Mouse (Mus musculus) stomach, embryonic 14.5 days (tissue): ENCODE results near the gene Dazap1. TPM values are rescaled to one million over a fixed set of nuclear protein-coding genes. Genes with fewer than 3 reads are reported as not detected.

Experiments
- ATAC-seq: fragments of 200-750 bp; cut with Nextera tagmentation; 2 replicates; pipeline ENCODE4 v1.8.0; 2017; ENCODE audit warnings: low read depth, moderate TSS enrichment; ENCODE audit not compliant: insufficient number of reproducible peaks, insufficient read depth, low FRiP score
- H3K27ac ChIP-seq: fragments of 300-500 bp; sonication (generic); 2 replicates; pipeline ENCODE4 v1.5.1; 2014; ENCODE audit warnings: mild to moderate bottlenecking, low read length, moderate library complexity, mixed read lengths
- H3K27me3 ChIP-seq: fragments of 300-500 bp; sonication (generic); 2 replicates; pipeline ENCODE4 v1.6.1; 2014; ENCODE audit warnings: low read length, control low read depth, mixed read lengths; ENCODE audit not compliant: control insufficient read depth, insufficient read depth
- H3K36me3 ChIP-seq: fragments of 300-500 bp; sonication (generic); 2 replicates; pipeline ENCODE4 v1.6.1; 2014; ENCODE audit warnings: mild to moderate bottlenecking, control low read depth, low read length, moderate library complexity, mixed read lengths; ENCODE audit not compliant: control insufficient read depth, insufficient read depth
- H3K4me1 ChIP-seq: fragments of 300-500 bp; sonication (generic); 2 replicates; pipeline ENCODE4 v1.6.1; 2014; ENCODE audit warnings: low read length, control low read depth, mixed read lengths; ENCODE audit not compliant: control insufficient read depth, insufficient read depth
- H3K4me2 ChIP-seq: fragments of 300-500 bp; sonication (generic); replicated peaks from 2 replicates; pipeline ENCODE4 v1.6.1; 2014; ENCODE audit warnings: low read depth, low read length, control low read depth
- H3K4me3 ChIP-seq: fragments of 300-500 bp; sonication (generic); 2 replicates; pipeline ENCODE4 v1.5.1; 2014; ENCODE audit warnings: low read depth, low read length, control low read depth
- H3K9ac ChIP-seq: fragments of 300-500 bp; sonication (generic); replicated peaks from 2 replicates; pipeline ENCODE4 v1.6.1; 2014; ENCODE audit warnings: low read depth, mild to moderate bottlenecking, control low read depth, low read length, moderate library complexity, mixed read lengths
- H3K9me3 ChIP-seq: fragments of 300-500 bp; sonication (generic); 2 replicates; pipeline ENCODE4 v1.6.1; 2016; ENCODE audit warnings: low read depth, low read length, control low read depth; ENCODE audit not compliant: control insufficient read depth
- WGBS: fragments of 180-500 bp; shearing (Covaris S2); extraction: QIAGEN DNeasy Blood & Tissue Kit; methylation state at CpG from one replicate; pipeline ENCODE4 v1.1.7; 2014; 5-methylcytosine and 5-hydroxymethylcytosine counted together
- polyA plus RNA-seq: library from polyadenylated mRNA; unstranded; fragments of >200 nt; fragmentation: Nextera tagmentation; extraction: Ambion mirVana; gene quantifications from 2 replicates; pipeline ENCODE4 v1.2.1, GENCODE M21; 2014

Gene Dazap1
- polyA plus RNA-seq, 1 experiment from 2014 or later = 51.3 TPM

GRCm38 (mm10) chr10:80227166-80227539 is 34.1 kb upstream of the Dazap1 start:
- H3K36me3 ChIP-seq = peaks cover 32% of the 10 kb centered on the region
- no peaks in the 10 kb centered on the region for H3K9me3 ChIP-seq
- peak overlapping the region; percentile 78; the same call in 1 of the 2 replicates for H3K27ac ChIP-seq
- no peaks in the 10 kb centered on the region for H3K27me3 ChIP-seq
- H3K4me3 ChIP-seq = peak overlapping the region; percentile 54
- peak overlapping the region; percentile 89 for H3K4me2 ChIP-seq
- ATAC-seq = no peak
- H3K4me1 ChIP-seq = peaks cover 23% of the 10 kb centered on the region; the same call in 1 of the 2 replicates
- 2% methylated on average over 10 of the region's 10 CpGs for WGBS
- H3K9ac ChIP-seq = peak overlapping the region; percentile 66

- ATAC-seq = no peak
- peak overlapping the region; percentile 78; the same call in 1 of the 2 replicates for H3K27ac ChIP-seq
These were observed 33.2 kb upstream of the Dazap1 start for GRCm38 (mm10) chr10:80227877-80228775.

GRCm38 (mm10) chr10:80236145-80236825 is 25.0 kb upstream of the Dazap1 start:
- 96% methylated on average over 13 of the region's 13 CpGs for WGBS
- Histone ChIP-seq H3K27me3 (no peaks in the 10 kb centered on the region), H3K4me2 (no peak overlapping the region), H3K36me3 (peaks cover 94% of the 10 kb centered on the region), H3K4me3 (no peak overlapping the region), H3K4me1 (peaks cover 3% of the 10 kb centered on the region; the same call in 1 of the 2 replicates), H3K9ac (no peak overlapping the region), H3K27ac (no peak overlapping the region), H3K9me3 (no peaks in the 10 kb centered on the region)
- 0 out of 2 replicates have a peak, but pooled peaks have one; percentile 7 for ATAC-seq

More at GRCm38 (mm10) chr10:80227877-80228775, 33.2 kb upstream of the Dazap1 start:
- H3K27me3 ChIP-seq = no peaks in the 10 kb centered on the region
- H3K36me3 ChIP-seq = peaks cover 42% of the 10 kb centered on the region
- peaks cover 26% of the 10 kb centered on the region; the same call in 1 of the 2 replicates for H3K4me1 ChIP-seq
- H3K9ac ChIP-seq = no peak overlapping the region; the same call in 1 of the 2 replicates
- H3K4me3 ChIP-seq = peak overlapping the region; percentile 54
- peak overlapping the region; percentile 89 for H3K4me2 ChIP-seq
- H3K9me3 ChIP-seq = no peaks in the 10 kb centered on the region
- 49% methylated on average over 15 of the region's 15 CpGs for WGBS

GRCm38 (mm10) chr10:80237020-80237419 is 24.3 kb upstream of the Dazap1 start:
- no peak overlapping the region for H3K27ac ChIP-seq
- no peak overlapping the region for H3K9ac ChIP-seq
- 89% methylated on average over 4 of the region's 4 CpGs for WGBS
- H3K4me3 ChIP-seq = no peak overlapping the region
- H3K9me3 ChIP-seq = no peaks in the 10 kb centered on the region
- H3K36me3 ChIP-seq = peaks cover 92% of the 10 kb centered on the region
- no peak for ATAC-seq
- peaks cover 3% of the 10 kb centered on the region; the same call in 1 of the 2 replicates for H3K4me1 ChIP-seq
- H3K27me3 ChIP-seq = no peaks in the 10 kb centered on the region
- no peak overlapping the region for H3K4me2 ChIP-seq

- WGBS = 89% methylated on average over 3 of the region's 3 CpGs
- no peak for ATAC-seq
- no peaks in the 10 kb centered on the region for H3K27me3 ChIP-seq
- no peak overlapping the region for H3K4me2 ChIP-seq
- no peak overlapping the region for H3K9ac ChIP-seq
- no peaks in the 10 kb centered on the region for H3K9me3 ChIP-seq
- H3K4me1 ChIP-seq = no peaks in the 10 kb centered on the region
- peaks cover 91% of the 10 kb centered on the region for H3K36me3 ChIP-seq
- no peak overlapping the region for H3K27ac ChIP-seq
- no peak overlapping the region for H3K4me3 ChIP-seq
These were observed 23.0 kb upstream of the Dazap1 start for GRCm38 (mm10) chr10:80238306-80238705.

- no peak for ATAC-seq
- 88% methylated on average over 6 of the region's 6 CpGs for WGBS
- Histone ChIP-seq H3K27me3 (no peaks in the 10 kb centered on the region), H3K9ac (no peak overlapping the region), H3K4me3 (no peak overlapping the region), H3K36me3 (peaks cover 93% of the 10 kb centered on the region), H3K4me2 (no peak overlapping the region), H3K27ac (no peak overlapping the region), H3K4me1 (no peaks in the 10 kb centered on the region), H3K9me3 (no peaks in the 10 kb centered on the region)
These were observed 21.5 kb upstream of the Dazap1 start for GRCm38 (mm10) chr10:80239791-80240190.

GRCm38 (mm10) chr10:80242088-80242487 is 19.2 kb upstream of the Dazap1 start:
- H3K9ac ChIP-seq = no peak overlapping the region
- no peaks in the 10 kb centered on the region for H3K4me1 ChIP-seq
- H3K36me3 ChIP-seq = peaks cover 71% of the 10 kb centered on the region
- H3K27ac ChIP-seq = no peak overlapping the region
- H3K4me3 ChIP-seq = no peak overlapping the region
- 63% methylated on average over 9 of the region's 9 CpGs for WGBS
- no peaks in the 10 kb centered on the region for H3K27me3 ChIP-seq
- H3K4me2 ChIP-seq = no peak overlapping the region
- ATAC-seq = no peak
- H3K9me3 ChIP-seq = no peaks in the 10 kb centered on the region

GRCm38 (mm10) chr10:80242607-80243006 is 18.7 kb upstream of the Dazap1 start:
- Histone ChIP-seq H3K4me2 (no peak overlapping the region), H3K9ac (no peak overlapping the region), H3K27me3 (no peaks in the 10 kb centered on the region), H3K27ac (no peak overlapping the region), H3K4me3 (no peak overlapping the region), H3K36me3 (peaks cover 66% of the 10 kb centered on the region), H3K9me3 (no peaks in the 10 kb centered on the region), H3K4me1 (no peaks in the 10 kb centered on the region)
- 93% methylated on average over 3 of the region's 3 CpGs for WGBS
- ATAC-seq = no peak
